Mouse (Mus musculus): ENCODE results near the gene Irx2.

The Irx2 gene

GRCm38 (mm10) chr13:72628462-72628916, at the start of gene Irx2:
Irx2 (plus strand) TSS chr13:72628820.
- no peak for DNase-seq (ENCODE audit: extremely low read depth, low read depth)

- no peak for DNase-seq (ENCODE audit: extremely low read depth, low read depth)
Measured at GRCm38 (mm10) chr13:72581276-72581675, 47.3 kb upstream of the Irx2 start.

GRCm38 (mm10) chr13:72592526-72592925, 36.1 kb upstream of the Irx2 start:
- DNase-seq (ENCODE audit: extremely low read depth, low read depth), result no peak

GRCm38 (mm10) chr13:72593310-72593709, 35.3 kb upstream of the Irx2 start:
- no peak for DNase-seq (ENCODE audit: extremely low read depth, low read depth)

GRCm38 (mm10) chr13:72593710-72594111, 34.9 kb upstream of the Irx2 start:
- DNase-seq (ENCODE audit: extremely low read depth, low read depth), result no peak

GRCm38 (mm10) chr13:72599254-72599653, 29.4 kb upstream of the Irx2 start:
- no peak for DNase-seq (ENCODE audit: extremely low read depth, low read depth)

- DNase-seq (ENCODE audit: extremely low read depth, low read depth), result no peak
Measured at GRCm38 (mm10) chr13:72608706-72609105, 19.9 kb upstream of the Irx2 start.

GRCm38 (mm10) chr13:72610277-72610676, 18.3 kb upstream of the Irx2 start:
- DNase-seq (ENCODE audit: extremely low read depth, low read depth), result no peak

GRCm38 (mm10) chr13:72623926-72624846, 4.4 kb upstream of the Irx2 start:
- no peak for DNase-seq (ENCODE audit: extremely low read depth, low read depth)

GRCm38 (mm10) chr13:72624847-72625170, 3.8 kb upstream of the Irx2 start:
- no peak for DNase-seq (ENCODE audit: extremely low read depth, low read depth)

- DNase-seq (ENCODE audit: extremely low read depth, low read depth), result no peak
Measured at GRCm38 (mm10) chr13:72625236-72625950, 3.2 kb upstream of the Irx2 start.

GRCm38 (mm10) chr13:72627391-72628321, 964 bp upstream of the Irx2 start:
- no peak for DNase-seq (ENCODE audit: extremely low read depth, low read depth)

- DNase-seq (ENCODE audit: extremely low read depth, low read depth), result no peak
Measured at GRCm38 (mm10) chr13:72628935-72629631, 463 bp downstream of the Irx2 start.

GRCm38 (mm10) chr13:72629806-72630205, 1.2 kb downstream of the Irx2 start:
- DNase-seq (ENCODE audit: extremely low read depth, low read depth), result no peak

- no peak for DNase-seq (ENCODE audit: extremely low read depth, low read depth)
Measured at GRCm38 (mm10) chr13:72630501-72631372, 2.1 kb downstream of the Irx2 start.

- no peak for DNase-seq (ENCODE audit: extremely low read depth, low read depth)
Measured at GRCm38 (mm10) chr13:72631373-72632021, 2.9 kb downstream of the Irx2 start.

GRCm38 (mm10) chr13:72632361-72632760, 3.7 kb downstream of the Irx2 start:
- DNase-seq (ENCODE audit: extremely low read depth, low read depth), result no peak

GRCm38 (mm10) chr13:72633097-72633496, 4.5 kb downstream of the Irx2 start:
- no peak for DNase-seq (ENCODE audit: extremely low read depth, low read depth)

- no peak for DNase-seq (ENCODE audit: extremely low read depth, low read depth)
Measured at GRCm38 (mm10) chr13:72634752-72635315, 6.2 kb downstream of the Irx2 start.
